Mouse (Mus musculus): ENCODE results near the gene Ccdc187.

- TF ChIP-seq SMC3 (IDR thresholded peaks at IDR 0.05; ENCODE audit: low read depth, low read length) (no peak), HCFC1 (IDR thresholded peaks at IDR 0.05; ENCODE audit: low read depth, low read length) (no peak), MEF2A (IDR thresholded peaks at IDR 0.05; ENCODE audit: borderline replicate concordance, low read depth, low read length) (no peak), RCOR1 (conservative IDR thresholded peaks at IDR 0.05; ENCODE audit: low read depth, low read length) (no peak), KAT2A (IDR thresholded peaks at IDR 0.05; ENCODE audit: insufficient replicate concordance, low read length) (no peak), ZC3H11A (IDR thresholded peaks at IDR 0.05; ENCODE audit: low read depth, low read length) (no peak), ZNF384 (IDR thresholded peaks at IDR 0.05; ENCODE audit: low read depth, low read length) (no peak), E2F4 (IDR thresholded peaks at IDR 0.05; ENCODE audit: insufficient replicate concordance, low read depth, low read length) (no peak), CTCF (conservative IDR thresholded peaks at IDR 0.05 in 1 of 2, IDR thresholded peaks at IDR 0.05 in 1 of 2; ENCODE audit: low read depth in 2 of 2, low read length in 2 of 2) (no peak), NRF1 (IDR thresholded peaks at IDR 0.05; ENCODE audit: low read depth, low read length) (no peak)
Observed at GRCm38 (mm10) chr2:26314281-26315071, 20.1 kb upstream of the Ccdc187 start.

Measured in CH12.LX (cell line).